Mouse (Mus musculus) urinary bladder, adult 18-20 months (tissue): ENCODE results near the gene Pard3.

Experiments used
- DNase-seq, 2 experiments: peaks; one replicate each; pipeline ENCODE4 v3.0.0; 2022; ENCODE audit warnings: low spot score in 2 of 2, mixed read lengths in 2 of 2

The Pard3 gene

DNA sequence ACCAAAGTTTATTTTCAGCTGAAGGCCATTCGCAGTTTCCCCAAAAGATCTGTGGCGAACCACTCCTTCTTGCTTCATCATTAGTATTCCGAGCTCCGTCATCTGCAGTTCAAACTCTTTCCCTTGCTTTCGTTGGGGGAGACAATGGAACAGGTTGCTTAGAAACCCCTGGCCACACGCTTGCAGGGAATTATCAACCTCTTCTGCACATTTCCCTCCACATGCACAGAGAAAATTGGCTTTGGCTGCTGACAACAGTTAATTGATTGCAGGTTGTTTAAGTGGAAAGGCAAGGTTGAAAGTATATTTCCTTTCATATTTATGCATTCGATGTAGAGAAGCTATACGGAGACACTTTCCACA is 166.5 kb downstream of the Pard3 start:
- DNase-seq: no peak

DNA sequence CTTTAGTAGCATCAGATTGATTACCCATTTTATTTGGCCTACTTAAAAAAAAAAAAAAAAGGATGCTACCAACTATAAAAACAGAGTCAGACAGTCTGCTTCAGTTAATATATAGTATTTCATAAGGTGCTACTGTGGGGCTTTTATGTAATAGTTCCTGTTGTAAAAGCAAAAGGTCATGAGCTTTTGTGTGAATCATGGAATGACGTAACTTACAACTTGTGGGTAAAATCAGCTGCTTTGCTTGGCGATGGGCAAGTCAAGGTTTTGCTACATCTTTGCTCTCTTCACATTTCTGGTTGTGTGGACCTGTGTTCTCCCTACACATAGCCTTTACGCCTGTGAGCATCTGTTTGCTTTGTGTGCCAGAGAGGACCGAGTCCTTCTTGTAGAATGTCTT is 179.7 kb downstream of the Pard3 start:
- DNase-seq: no peak

DNA sequence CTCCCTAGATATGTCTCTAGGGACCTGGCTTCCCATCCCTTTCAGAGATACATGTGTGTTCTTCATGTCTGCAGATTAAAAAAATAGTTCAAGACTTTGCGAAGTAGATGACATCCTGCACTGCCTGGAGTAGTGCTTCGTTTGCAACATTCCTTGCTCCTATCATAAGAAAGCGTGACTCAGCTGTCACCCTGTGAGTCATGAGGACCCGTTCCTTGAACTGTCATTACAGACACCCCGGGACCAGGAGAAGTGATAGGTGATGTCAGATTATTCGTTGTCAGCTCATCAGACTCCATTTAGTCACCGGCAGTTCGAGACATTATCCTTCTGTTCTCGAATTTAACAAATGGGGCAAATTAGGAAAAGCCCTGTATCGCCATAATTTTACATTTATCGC is 180.1 kb downstream of the Pard3 start:
- no peak for DNase-seq

DNA sequence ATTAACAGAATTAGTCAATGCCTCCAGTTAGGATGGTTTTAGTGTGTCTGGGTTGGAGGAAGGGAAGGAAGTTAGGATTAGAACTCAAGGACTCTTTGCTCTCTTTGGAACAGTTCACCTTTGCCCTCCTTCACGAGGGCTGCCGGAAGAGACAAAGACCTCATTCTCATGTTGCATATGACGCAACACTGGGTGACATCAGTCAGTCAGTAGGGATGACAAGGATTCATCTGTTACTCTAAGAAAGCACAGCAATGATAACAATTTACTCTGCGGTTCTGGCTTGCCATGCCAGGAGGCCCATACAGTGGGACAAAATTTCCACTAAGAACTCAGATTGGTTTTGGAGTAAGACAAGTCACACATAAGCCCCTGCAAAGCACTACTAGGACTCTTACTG is 187.1 kb downstream of the Pard3 start:
- DNase-seq: no peak

DNA sequence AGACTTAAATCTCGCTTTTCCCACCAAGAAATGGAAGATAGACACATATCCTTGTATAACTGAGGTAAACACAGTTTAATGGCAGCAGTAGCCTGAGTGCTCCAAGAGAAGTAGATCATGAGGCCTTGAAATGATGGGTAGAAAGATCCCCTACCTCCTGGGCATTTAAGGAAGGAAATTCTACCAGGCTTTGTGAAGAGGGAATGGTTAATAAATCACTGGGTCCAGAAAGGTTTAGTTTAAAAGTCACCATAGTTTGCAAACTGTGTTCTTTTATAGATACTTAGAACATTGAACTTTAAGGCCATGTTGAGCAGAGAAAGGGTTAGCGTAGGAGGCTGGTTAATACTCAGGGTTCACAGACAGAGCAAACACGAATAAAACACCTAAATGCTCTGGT is 187.8 kb downstream of the Pard3 start:
- DNase-seq: no peak

DNA sequence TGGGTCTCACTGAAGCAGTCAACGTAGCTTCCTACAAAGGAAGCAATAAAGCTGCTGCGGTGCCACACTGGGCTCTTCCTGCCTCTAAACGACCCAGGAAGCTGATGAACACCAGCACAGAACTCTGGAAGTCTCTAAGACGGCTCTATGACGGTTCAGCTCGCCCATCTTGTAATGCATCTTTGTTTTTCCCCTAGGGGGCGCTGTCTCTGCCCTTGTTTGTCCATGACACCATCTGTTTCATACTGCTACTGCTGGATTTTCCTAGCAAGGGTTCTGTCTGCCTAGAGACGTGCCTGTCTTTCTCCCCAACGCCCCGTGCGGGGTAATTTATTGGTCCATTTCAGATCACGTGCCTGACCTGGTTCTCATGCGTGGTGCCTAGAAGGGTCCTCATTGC is 188.3 kb downstream of the Pard3 start:
- DNase-seq: no peak

DNA sequence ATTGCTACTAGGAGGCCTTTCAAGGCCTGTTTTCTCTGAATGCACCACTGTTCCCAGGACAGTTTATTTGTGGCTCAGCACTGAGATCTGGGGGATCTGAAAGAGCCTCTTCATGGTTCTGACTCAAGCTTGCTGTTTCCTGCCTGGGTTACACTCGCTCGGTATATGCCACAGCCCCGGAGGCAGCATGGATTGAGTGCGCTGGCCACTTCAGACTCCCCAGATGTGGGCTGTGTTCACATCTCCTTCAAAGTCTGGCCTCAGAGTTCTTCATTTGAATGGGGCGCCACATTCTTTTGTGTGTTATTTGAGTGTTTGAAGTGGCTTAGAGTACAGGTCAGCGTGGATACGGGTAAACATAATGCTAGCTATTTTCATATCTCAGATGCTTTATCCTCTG is 190.9 kb downstream of the Pard3 start:
- no peak for DNase-seq

DNA sequence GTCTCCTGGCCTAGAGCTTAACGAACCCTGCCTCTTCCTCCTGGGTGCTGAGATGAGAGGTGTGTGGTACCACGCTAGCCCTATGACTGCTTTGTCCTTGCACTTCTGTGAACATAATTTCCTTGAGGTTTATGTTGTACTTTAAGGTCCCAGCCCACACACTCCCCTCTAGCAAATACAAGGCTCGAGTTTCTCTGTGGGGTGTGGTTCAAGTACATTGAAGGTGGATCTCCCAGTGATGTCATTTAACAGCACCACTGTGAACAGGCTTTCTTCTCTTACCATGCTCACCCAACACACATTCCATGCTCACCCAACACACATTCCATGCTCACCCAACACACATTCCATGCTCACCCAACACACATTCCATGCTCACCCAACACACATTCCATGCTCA is 193.4 kb downstream of the Pard3 start:
- no peak for DNase-seq

- no peak for DNase-seq
These were observed 197.4 kb downstream of the Pard3 start for GRCm38 (mm10) chr8:127261051-127261450.

DNA sequence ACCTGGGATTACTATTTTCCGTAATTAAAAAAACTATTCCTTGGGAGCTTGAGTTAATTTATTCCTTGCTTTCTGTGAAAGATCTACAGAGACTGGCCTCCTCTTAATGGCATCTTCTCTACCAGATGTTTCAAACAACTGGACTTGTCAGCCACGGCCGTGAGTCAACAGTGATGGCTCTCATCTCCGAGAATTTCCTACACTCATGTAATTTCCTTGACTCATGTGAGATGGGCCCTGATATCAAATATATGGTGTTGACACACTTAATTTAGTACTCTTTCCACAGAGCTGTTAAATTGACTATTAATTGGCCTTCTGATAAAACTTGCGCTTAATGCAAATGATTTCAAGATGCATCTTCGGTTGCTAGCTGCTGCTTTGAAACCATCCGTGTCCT is 198.3 kb downstream of the Pard3 start:
- DNase-seq: no peak

DNA sequence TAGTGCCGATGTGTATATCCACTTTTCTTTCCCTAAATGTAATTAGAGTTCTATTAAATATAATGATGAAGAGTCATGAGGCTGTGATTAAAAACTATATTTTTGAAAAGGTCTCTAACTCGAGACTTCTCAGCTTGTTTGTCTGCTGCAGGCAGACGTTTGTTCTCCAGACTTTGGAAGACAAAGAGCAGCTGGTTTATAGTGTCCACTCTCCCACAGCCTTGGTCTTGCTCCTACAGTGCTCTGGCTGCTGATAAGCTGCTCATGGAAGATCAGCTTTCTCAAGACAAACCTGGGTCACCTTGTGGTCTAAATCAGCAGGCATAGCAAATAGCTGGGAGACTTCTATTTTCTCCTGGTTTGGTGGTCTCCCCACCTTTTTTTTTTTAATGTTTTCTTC is 198.7 kb downstream of the Pard3 start:
- no peak for DNase-seq

DNA sequence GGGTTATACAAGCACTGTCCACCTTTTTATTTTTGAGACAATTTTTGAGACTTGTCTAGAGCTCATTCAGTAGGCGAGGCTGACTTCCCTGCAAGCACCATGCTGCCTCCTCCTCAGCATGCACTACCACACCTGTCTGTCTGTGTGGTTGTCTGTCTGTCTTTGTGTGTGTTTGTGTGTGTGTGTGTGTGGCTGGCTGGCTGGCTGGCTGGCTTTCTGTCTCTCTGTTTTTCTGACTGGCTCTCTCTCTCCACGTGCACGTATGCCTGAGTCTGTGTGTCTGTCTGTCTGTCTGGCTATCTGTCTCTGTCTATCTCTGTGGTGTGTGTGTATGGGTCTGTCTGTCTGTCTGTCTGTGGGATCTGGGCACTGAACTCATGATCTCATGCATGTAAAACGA is 199.2 kb downstream of the Pard3 start:
- no peak for DNase-seq

DNA sequence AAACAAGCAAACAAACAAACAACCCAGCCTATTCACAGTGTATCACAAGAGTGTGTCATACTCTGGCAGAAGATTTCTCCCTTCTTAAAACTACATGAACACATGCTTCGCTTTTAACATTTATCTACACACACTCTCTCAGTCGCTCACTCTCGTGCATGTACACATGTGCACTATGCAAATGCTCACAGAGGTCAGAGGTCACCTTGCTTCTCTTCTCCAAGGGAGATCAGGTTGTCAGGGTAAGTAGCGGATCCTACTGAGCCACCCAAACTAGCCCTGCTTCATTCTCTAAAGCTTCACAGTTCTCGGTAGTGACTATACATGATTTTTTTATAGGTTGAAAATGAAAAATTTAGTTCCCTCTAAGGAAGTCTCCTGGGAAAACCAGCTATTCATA is 199.8 kb downstream of the Pard3 start:
- no peak for DNase-seq

DNA sequence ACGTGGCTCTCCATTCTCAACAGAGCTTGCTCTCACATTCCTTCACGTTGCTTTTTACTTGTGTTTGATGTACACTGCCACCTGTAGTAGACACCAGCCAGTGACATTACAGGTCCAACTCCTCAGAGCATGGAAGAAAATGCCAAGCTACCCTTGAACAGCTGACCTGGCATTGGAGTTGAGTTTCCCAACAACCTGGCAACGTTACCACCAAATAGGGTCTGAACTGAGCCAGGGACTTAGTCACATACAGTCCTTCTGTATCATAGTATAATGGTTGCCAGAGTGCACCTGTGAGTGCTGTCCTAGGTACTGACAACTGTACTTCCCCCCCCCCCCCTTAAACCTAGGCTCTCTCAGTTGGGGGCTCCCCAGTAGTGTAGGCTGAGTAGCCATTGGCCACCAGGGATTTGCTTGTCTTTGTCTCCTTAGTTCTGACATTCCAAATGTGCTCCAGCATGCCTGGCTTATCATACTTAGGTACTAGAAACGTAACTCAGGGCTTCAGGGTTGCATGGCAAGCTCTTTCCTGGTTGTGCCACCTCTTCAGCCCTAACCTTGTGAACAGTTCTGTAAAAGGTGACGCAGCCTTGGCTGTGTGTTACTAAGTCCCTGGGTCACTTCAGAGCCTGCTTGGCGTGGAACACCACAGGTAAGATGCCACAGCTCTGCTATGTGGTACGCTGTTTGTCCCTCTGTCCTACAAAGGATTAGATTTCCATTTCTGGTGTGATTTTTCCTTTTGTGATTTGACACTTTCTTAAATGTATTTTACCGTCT is 201.2 kb downstream of the Pard3 start:
- DNase-seq: no peak

GRCm38 (mm10) chr8:127266777-127267176 is 203.1 kb downstream of the Pard3 start:
- DNase-seq: no peak

DNA sequence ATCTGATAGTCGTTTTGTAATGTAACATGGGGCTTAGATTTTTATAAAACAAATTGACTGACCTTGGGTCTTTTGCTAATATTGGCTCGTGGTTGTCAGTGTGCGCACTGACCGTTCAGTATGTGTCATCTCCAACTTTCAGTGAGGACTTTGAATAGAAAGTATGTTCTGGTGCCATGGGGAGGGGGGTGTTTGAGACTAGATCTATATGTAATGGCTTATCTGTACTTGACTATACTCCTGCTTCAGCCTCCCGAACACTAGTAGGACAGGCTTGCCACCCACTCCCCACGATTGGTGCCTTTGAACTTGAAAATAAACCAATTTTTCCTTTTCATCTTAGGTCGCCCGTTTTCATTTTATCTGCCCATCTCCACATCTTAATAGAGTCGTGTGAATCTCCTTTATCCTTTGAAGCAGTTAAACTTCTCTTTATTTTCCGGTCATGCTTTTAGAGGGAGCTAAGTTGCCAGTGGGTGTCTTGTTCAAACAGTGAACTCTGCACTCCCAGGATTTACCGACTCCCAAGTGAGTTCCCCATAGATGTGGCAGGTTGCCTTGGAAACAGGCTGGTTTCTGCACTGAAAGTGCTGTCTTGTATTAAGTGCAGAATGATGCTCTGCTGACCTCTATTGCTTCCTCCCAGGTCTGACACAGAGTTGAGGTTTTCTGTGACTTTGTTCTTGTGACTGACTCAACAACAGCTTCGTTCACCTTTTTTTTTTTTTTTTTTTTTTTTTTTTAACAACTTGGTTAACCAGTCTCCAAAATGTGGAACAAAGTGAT is 204.7 kb downstream of the Pard3 start:
- no peak for DNase-seq

DNA sequence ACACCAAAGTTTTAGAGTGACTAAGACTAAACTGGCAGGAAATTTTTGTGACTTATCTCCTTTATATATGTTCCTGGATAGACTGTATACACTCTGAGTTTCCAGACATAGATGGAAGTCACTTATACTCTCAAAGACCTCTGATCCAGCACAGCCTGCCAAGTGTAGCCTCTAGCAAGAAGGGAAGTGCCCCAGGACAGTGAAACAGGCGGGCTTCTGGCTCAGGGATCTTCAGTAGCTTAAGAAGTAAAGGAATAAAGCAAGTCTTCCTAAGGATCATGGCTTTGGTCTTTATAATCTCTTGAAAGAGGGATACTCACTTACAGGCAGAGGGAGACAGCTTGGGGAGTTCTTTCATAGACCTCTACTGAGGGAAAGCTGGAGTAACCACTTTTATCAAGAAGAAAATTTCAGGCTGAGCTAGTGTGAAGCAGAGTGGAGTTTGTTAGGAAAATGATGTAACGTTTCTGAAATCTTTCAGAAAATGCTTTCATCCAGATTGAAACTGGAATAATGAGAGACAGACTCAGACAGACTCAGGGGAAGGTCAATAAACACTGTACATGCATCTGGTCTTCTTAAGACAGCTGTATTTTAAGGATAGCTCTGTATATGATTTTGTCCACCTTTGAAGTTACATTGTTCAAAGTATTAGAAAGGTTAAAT is 205.5 kb downstream of the Pard3 start:
- DNase-seq: no peak

DNA sequence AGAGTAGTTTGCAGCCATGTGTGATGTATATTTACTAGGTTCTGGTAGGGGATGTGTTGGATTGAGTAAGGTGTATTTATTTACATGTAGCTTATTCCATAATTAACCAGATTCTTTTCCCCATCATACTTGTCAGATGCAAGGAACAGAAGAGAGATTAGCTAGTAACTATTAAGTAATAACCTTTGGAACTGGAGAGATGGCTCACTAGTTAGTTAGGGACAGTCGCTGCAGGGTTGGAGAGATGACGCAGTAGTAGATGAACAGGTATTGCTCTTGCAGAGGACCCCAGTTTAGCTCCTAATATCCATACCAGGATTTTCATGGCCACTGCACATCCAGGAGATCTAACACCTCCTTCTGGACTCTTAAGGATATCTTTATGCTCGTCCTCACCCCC is 207.5 kb downstream of the Pard3 start:
- no peak for DNase-seq

DNA sequence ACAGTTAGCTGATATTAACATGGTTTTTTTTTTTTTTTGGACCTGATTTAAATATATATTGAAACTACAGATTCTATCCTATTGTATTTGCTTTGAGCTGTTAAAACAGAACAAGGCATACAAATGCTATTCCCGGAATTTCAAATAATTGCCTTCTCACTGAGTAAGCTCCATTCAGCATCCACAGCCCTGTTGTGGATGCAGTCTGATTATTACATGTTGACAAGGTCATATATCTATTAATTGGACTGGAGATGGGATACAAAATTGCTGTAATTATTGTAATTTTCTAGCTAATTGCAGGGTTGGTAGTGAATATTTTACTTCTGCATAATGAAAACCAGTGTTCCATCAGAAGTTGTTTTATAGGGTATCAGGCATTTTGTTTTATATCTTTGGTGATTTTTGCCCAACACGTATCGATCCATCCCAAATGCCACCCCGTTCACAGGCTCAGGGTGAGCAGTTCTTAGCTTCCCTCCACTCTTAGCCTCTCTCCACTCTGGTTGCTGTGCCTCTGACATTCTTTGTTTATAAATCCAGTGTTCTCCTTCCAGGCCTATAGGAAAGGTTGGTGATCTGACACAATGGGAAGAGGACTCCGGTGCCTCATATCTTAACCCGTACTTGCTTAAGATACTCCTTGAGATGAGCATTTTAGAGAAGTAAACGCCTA is 216.7 kb downstream of the Pard3 start:
- no peak for DNase-seq

GRCm38 (mm10) chr8:127281035-127281434 is 217.3 kb downstream of the Pard3 start:
- no peak for DNase-seq

- no peak for DNase-seq
These were observed 220.9 kb downstream of the Pard3 start for GRCm38 (mm10) chr8:127284462-127285216.

GRCm38 (mm10) chr8:127287816-127288215 is 224.1 kb downstream of the Pard3 start:
- DNase-seq: no peak
